Mouse (Mus musculus): ENCODE measurements around the gene Rap1gds1.

Rap1gds1 gene

DNA sequence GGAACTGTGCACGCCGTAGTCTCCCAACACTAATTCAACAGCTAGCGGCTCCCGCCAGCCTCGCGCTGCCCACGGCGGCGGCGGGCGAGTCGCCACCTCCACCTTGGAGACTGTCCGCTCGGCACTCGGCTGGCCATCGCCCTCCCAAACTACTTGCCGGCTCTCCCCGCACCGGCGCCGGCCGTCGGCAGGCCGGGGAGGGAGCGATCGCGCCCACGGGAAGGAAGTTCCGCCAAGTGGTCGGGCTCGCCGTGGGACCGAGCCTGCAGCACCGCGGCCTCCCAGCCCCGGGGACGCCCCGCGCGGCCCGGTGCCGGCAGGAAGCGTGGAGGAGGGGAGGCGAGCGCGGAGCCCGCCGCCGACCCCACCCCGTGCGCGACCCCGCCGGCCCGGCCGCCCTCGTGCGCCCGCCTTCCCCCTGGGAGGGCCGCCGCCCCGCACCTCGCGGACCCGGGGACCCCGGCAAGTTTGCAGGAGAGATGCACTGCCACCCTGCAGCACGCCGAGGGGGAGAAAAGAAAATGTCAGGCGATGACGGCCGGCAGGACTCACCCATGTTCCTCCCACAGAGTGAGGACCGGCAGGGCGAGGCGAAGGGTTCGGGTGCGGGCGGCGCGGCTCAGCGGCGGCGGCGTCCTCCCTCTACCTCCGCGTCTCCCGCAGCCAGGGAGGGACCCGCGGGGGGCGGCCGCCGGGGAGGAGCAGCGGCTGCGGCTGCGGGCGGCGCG is at the start of gene Rap1gds1:
Gene Rap1gds1, minus strand, starts transcription at position 718 of the 728 bp plus-strand sequence.
- peak; percentile 57 for DNase-seq (ENCODE audit: low spot score)

DNA sequence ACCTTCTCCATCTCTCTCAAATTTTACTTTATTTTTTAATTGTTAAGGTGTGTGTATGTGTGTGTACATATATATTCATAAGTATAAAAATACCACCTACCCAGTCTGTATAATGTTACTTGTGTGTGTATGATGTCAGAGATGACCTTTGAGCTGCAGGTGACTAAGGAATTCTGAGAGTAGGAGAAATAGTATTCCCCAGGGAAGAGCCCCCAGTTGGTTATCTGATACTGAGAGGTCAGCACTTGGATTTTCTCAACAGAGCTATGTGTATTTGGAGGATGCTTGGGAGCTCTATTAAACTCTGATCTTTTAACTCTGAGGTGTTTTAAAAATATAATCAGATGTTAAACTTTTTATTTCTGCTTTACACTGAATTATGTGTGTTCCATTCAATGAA is 43.4 kb upstream of the Rap1gds1 start:
- DNase-seq (ENCODE audit: low spot score): no peak

DNA sequence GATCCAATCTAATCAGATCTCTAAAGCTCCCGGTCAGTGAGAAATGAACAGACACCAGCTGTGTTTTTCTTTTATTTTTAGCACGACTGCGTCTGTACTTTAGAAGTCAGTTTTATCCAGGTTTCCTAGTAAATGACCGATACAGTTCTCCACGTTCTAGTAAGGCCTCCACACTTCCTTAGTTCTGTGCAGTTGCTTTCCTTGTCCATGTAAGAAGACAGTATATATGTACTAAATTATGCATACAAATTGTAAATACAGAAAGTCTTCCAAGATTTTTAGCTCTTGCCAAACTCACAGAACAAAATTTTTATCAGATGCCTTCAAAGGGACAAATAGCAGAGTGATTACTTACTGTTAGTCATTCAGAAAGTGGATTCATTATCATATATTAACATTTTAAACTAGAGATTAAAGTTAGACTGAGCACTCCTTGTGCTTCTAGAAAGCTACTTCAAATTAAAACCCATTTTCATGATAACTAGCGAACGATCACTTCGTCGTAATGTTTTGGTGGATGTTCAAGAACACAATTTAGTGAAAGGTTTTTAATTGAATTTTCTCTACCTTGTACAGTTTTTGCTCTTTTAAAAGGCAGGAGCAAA is 41.8 kb upstream of the Rap1gds1 start:
- no peak for DNase-seq (ENCODE audit: low spot score)

DNA sequence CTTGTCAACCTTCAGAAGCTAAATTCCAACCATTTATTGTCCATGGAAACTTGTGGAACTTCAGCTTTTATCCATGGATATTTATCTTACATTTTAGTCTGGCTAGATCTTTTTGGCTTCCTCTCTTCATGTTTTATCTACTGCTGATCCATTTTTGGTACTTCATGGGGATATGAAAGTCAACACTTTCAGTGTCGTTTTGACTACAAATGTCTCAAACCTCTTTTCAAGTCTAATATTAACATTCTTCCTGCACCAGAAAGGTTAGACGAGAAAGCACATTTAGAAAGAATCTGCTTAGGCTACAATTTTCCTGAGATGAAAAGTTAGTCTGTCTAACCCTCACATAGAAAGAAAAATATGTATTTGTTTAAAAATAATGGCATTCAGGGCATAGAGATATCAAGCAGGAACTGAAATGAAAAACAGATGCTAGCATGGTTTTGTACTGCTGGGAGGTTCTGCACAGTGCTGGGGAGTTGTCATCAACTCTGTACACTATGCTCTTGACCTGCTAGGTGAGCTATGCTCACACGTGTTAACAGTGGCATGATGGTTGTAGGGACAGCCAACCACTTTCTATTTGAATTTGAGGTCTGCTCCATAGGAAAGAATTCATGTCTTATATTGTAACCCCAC is 37.5 kb upstream of the Rap1gds1 start:
- no peak for DNase-seq (ENCODE audit: low spot score)

DNA sequence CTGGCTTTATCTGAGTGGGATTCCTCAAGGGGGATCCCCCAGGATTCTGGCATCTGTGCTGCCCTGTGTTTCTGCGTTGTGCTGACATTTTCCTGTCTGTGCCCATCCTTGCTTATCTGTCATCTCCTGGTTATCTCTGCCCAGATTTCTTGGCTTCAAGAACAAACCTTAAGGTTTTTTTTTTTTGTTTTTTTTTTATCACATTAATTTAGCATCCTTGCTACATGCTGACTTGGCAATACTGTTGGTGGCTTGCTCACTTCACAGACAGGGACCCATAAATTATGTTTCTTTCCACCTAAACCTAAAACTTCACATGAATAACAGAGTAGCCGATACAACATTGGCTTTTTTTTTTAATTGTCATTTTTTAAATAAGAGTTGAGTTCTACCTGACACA is 36.9 kb upstream of the Rap1gds1 start:
- DNase-seq (ENCODE audit: low spot score): no peak

DNA sequence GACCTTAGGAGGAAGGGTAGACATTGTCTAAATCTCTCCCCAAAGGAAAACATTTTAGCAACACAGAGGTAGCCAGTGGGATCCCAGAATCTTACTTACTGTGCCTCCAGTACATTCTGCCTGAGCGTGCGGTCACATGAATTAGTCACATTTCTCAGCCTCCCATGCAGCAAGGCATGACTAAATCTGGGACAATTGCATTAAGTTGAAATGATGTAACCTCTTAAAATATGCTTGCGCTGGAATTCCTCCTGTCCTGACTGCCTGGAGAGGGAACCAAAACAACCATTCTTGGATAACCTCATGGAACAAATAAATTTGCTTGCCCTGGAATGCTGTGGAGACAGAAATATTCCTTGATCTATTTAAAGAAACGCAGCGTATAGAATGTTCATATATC is 33.2 kb upstream of the Rap1gds1 start:
- DNase-seq (ENCODE audit: low spot score): peak; percentile 31

DNA sequence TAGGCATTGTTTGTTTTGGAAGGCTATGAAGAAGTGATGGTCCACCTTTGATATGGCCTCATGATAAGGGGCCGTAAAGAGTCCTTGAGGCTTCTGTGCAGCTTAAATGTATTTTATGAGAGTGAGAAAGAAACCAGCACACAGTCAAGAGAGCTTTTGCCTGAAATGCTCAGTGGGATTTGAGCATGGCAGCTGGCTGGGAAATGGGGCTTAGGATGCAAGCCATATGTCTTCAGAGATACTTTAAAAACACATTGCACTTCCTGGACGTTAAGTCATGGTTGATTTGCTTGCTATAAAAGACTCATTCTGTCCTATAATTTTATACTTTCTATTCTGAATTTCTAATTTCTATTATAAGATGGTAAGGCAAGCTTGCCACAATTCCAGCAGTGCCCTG is 28.9 kb upstream of the Rap1gds1 start:
- no peak for DNase-seq (ENCODE audit: low spot score)

DNA sequence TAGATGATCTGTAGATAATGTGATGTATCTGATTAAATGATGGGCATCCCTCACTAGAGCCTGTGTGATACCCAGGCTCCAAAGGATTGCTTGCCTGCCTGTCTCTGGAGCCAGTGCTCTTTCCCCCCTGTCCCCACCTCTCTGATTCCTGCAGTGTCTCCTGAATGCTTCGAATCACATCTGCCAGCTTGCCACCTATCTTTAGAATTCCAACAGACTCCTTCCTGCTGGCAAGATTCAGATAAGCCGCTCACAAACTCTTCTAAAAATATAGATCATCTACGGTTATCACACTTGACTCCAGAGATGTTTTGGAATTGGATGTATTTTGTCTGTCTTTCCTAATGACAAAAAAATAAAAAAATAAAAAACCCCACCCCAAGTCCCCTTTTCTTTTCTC is 28.3 kb upstream of the Rap1gds1 start:
- DNase-seq (ENCODE audit: low spot score): no peak

DNA sequence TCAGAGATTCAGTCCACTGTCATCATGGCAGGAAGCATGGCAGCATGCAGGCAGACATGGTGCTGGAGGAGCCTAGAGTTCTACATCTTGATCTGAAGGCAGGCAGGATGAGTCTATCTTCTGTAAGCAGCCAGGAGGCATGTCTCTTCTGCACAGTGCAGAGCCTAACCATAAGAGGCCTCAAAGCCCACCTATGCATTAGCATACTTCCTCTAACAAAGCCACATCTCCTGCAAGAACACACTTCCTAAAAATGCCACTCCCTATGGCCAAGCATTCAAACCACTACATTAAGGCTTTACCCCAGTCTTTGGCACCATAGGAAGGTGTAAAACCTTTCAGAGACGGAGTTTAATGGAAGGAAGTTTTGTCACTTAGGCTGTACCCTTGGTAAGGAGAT is 26.9 kb upstream of the Rap1gds1 start:
- no peak for DNase-seq (ENCODE audit: low spot score)

DNA sequence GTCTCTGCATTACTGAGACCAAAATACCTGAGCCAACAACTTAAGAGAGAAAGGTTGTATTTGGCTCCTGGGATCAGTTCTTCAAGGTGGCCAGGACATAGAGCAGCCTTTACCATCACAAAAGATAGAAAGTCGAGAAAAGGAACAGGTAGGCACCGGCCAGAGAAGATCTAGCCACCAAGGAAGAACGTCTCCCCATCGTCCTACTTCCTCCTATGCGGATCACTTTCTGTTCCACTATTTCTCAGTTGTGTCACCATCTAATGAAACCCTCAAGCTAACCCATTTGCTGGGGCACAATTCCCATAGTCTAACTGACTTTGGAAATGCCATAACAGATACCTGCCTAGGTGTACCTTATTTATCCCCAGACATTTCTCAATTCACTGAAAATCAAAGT is 24.3 kb upstream of the Rap1gds1 start:
- no peak for DNase-seq (ENCODE audit: low spot score)

DNA sequence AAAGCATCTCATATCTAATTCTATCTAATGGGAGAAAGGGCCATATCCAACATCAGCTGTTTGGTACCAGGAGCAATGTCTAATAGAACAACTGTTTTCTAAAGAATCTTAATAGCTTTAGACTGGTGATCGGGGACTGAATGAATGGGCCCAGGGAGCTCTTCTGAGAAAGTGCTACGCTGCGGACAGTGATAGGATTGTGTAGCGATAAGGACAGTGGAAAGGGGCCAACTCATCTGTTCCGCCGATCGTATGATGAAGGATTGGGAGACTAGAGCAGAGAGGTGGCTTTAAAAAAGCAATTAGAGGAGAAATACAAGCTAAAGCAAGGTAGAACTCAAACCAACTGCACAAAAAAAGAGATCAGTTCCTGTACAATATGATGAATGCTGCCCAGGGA is 20.9 kb upstream of the Rap1gds1 start:
- no peak for DNase-seq (ENCODE audit: low spot score)

DNA sequence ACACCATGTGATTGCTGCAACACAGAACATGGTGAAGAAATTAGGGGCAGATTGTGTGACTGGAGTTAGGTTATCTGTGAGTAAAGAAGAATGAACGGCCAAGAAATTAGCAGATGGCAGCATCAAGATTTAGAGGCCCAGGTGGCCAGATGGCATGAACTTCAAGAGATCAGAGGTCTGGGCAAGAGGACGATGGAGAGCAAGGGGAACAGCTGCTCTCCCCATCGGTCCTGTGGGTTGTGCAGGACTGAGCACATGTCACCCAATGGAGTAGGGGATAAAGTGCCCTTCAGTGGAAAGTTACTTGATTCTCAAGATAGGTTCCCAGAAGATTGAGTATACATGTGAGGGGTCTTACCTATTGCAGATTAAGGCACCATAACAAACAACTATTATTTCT is 13.5 kb upstream of the Rap1gds1 start:
- no peak for DNase-seq (ENCODE audit: low spot score)

DNA sequence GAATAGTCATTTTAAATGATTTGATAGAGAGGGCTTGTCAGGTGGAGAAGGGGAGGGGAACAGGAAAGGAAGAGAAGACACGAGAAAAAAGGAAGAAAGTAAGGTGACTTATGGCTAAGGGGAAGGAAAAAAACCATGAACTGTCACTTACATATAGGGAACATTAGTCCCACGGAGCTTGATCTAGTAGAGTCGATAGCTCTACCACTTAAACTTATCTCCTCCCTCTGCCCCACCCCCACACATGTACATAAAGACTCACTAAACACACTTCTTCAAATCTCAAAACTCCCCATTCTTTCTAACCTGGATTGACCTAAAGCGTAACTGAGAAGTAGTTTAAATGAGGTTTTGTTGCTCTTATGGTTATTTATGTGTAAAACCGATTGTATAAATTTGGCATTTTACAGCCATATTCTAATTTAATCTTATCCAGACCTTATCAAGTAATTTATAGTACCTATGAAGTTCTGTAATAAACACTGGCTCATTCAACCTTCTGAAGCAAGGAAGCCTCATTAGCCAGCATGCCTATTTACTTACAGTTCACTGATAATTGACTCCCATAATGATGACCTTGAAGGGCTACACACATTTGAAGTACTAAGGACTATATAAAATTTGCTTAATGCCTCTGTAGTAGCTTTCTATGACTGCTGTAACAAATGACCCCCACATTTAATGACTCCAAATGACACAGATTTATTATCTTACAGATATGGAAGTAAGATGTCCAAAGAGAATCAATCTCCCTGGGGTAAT is 9.0 kb upstream of the Rap1gds1 start:
- DNase-seq (ENCODE audit: low spot score): no peak

DNA sequence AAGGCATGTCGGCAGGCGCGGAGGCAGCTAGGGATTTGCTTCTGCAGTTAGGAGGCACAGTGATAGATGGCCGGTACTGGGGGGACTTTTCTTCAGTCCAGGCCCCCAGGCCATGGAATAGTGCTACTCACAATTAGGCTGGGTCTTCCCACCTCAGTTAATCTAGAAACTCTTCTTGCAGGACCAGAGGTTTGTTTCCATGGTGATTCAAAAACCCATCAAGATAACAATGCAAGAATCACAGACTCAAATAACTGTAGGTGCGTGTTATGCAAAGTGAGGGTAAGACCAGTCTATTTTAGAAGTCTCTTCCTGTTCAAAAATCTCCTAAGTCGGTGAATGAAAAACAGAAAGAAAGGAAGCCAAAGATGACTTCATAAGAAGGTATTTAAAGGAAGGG is 4.8 kb upstream of the Rap1gds1 start:
- no peak for DNase-seq (ENCODE audit: low spot score)

DNA sequence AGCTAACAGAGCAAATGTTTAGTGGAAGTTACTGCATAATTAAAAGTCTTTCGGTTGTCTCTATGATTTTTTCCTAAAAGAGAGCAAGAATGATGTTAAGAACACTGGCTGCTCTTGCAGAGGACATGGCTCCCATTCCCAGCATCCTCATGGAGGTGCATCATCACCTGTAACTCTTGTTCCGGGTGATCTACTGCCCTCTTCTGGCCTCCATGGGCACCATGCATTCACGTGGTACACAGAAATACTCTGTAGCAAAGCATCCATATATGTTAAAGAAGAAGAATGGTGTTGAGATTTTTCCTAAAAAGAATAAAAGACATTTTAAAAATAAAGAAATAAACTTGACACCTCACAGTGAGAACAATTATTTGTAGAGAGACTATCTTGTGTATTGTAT is 3.0 kb upstream of the Rap1gds1 start:
- no peak for DNase-seq (ENCODE audit: low spot score)

DNA sequence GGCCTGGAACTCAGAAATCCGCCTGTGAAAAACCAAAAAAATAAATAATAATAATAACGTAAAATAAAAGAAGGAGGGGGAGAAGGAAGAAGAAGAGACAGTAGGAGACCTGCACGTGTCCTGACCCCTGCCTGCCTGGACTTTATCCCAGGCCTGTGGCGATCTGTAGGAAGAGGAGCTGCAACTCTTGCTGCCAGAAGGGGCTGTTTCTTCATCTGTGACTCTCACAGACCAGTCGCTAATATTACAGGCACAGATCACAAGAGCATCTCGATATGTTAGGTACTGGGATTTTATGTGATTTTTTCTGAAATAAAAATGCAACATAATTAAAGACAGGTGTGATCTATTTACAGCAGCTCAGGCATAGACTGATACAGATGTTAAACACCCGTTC is 1.1 kb upstream of the Rap1gds1 start:
- peak; percentile 22 for DNase-seq (ENCODE audit: low spot score)

DNA sequence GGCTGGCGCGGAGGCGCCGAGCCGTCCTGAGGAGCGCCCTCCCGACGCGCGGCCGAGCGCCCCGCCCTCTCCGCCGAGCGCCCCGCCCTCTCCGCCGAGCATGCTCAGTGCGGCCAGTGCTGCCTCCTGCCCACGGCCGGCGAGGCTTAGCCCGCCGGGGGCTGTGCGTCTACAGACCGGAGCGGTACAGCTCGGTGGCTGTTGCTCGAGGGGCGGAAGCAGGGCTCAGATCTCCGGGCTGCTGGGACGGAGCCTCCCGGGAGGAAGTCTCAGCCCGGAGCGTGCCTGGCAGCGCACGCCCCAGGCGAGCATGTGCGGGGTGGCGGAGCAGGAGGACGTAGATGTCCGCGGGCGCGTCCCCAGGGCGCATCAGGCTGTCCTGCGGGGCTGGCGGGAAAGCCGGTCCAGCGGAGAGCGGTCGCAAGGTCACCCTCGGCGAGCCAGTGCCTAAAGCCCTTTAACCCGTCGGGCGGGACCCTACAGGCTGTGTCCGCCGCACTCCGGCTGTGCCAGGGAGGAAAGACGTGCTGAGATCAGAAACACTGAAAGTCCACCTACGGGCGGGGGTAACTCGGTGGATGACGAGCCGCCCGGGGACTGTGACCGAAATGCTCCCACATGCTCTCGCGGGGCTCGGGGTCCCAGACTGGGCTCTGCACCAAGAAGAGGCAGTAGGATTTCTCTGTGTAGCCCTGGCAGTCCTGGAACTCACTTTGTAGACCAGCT is 495 bp upstream of the Rap1gds1 start:
- DNase-seq (ENCODE audit: low spot score): peak; percentile 85

DNA sequence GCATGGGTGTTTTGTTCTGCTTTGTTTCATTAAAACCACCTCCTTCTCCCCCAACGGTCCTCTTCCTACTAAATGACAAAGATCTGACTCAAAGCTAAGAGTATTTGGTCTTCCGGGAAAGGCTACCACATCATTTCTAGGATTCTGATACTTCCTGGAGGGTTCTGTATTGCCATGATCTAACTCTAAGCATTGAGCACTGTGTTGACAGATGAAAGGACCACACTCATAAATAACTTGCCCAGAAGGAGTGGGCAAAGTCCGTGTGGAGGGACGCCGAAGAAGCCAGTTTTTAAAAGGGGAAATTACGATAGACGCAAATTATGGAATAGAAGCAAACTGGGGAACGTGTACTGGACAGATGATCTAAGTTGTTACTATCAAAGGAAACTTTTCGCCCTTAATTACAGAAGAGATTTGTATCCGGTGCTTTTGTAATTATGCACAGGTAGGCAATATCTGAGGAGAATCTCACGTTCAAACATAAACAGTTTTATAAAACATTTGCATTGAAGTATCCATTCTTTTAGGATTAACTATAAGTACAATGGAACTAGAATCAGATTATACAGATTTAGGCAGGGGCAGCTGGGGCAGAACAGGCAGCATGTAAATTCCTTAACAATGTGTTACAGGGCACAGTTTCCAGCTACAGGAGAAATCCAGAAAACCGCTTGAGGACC is 1.1 kb downstream of the Rap1gds1 start:
- DNase-seq (ENCODE audit: low spot score): no peak

DNA sequence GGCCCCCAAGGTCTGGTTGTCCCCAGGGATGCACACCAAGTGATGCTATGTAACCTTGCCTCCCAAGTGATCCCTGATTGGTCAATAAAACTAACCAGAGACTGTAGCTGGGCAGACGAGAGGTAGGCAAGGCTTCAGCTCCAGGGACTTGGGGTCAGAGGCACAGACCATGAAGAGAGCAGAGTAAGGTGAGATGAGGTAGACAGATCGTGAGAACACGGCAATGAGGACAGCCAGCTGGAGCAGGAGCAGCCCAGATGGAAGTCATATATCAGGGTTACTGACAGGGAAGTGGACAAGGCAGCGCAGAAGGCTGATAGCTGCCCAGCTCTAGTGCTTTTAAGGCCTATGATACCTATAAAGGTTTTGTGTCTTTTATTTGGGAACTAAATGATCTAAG is 5.5 kb downstream of the Rap1gds1 start:
- no peak for DNase-seq (ENCODE audit: low spot score)

DNA sequence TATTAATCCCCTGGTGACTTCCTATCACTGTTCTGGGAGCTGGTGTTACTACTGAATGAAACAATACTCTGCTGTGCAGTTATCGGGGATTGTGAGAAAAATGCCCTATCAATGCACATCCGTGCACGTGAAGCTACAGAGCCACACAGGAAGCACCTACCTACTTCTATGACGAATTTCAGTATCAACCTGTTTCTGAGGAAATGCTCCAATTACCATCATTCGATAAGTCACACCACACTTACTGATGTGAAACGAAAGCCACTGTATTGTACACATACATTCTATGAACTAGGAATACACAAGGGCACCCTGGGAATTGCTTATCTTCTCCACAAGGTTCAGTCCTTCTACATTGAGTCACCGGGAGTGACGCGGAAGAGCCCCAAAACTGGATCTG is 10.9 kb downstream of the Rap1gds1 start:
- no peak for DNase-seq (ENCODE audit: low spot score)

DNA sequence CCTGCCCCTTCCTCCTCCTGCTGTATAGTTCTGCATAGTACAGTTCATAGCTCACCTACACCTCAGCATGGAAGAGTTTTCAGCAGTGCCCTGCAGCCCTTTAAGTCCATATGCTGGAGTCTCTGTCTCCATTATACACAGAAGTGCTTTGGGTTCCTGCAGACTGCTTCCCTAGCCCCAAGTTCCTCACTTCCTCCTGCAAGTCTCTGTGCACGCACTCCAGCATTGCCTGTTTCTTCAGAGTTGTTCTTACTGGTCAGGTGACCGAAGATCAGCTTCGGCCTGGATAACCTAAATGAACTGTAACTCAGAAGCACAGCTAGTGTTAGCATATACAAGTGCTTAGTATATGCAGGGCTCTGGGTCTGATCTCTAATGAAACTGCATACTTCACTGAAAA is 12.9 kb downstream of the Rap1gds1 start:
- DNase-seq (ENCODE audit: low spot score): no peak
